Mouse (Mus musculus): ENCODE data around the gene Slc12a9.
A peak's percentile ranks its signal among the peaks of the same experiment; 100 is the strongest.
"Not testable (repeated sequence)": the region's sequence is repeated elsewhere in the genome, so short reads cannot be mapped to it uniquely, and the experiment has no call there.

The Slc12a9 gene

GRCm38 (mm10) chr5:137287953-137288743, 45.2 kb downstream of the Slc12a9 start:
- DNase-seq (ENCODE audit: low spot score in 2 of 2): peak in 1 of 2 experiments; percentile 35

DNA sequence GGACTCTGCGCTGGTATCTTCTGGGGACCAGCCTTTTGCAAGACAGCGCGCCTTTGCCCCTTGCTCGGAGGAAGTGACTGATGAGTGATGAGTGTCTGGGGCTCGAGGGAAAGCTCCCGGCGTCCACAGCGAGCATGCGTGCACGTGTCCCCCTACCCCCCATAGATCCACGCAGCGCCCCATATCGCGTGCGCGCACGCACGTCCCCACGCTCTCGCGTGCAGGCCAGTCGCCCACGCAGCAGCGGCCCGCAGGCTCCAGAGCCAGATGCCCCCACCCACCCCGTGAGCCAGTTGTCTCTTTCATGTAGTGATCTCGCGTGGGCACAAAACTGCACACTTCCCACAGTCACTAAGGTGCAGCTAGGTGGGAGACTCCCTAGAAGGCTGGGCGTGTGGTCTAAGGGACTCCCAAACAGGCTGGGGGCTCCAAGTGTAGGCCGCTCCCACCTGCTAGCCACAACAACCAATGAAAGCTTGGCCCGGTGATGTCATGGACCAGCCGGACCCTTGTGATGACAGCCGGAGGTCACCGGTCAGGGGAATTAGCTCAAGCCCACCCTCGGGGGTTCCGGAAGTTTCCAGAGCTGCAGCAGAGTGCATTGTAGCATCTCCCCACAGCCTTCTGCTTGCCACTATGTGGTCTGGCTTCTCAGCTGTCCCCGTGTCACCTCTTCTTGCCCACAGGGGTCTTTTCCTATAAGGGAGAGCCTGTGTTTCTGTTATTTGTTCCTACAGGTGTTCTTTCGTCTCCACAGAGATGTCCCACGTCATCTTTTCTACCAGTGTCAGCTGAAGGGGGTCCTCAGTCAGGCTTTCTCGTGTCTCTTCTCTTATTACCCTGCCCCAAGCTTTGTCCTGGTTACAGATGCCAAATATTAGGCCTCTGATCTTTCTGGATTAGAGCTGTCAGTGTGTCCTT, 46.1 kb downstream of the Slc12a9 start, which contains the start of gene Ache:
Ache (plus strand) TSS at position 488 of the 921 bp plus-strand sequence.
- peak in 1 of 2 experiments; percentile 23 for DNase-seq (ENCODE audit: low spot score in 2 of 2)

- peak; percentile 83 to 90 for DNase-seq (ENCODE audit: low spot score in 2 of 2)
Measured at GRCm38 (mm10) chr5:137286655-137287031, 46.8 kb downstream of the Slc12a9 start.

DNA sequence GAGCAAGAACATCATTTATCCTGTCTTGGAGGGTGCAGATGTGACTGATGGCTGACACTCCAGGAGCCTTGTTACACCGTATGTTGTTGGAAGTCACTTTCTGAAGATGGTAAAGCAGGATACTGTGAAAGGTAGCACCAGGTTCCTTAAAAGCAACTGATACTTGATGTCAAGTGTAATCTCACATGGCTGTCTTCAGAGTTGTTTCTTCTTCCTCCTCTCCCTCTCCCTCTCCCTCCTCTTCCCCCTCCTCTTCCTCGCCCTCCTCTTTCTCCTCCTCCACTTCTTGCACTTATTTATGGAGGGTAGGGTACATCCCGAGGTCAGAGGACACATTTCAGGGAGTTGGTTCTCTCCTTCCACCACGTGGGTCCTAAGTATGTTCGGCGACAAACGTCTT, 47.4 kb downstream of the Slc12a9 start:
- no peak for DNase-seq (ENCODE audit: low spot score in 2 of 2)

DNA sequence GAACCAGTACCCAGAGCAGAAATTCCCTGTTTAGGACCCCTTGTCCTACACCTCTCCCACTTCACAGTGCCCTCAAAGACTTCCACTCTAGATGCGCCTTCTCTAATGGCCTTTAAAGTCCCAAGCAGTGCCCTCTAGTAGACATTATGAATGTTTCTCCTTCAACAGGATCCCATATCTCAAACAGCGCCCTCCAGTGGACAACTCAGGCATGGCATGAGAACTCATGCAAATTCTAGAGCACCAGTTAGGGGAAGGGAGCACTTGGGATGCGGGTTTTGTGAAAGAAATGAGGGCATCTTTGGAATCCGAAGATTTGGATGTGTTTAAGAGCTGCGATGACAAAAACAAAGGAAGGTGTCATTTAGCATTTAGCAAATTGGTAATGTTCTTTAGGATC, 48.4 kb downstream of the Slc12a9 start:
- DNase-seq (ENCODE audit: low spot score in 2 of 2): peak; percentile 40 to 70

GRCm38 (mm10) chr5:137284411-137284810, 49.0 kb downstream of the Slc12a9 start:
- DNase-seq (ENCODE audit: low spot score in 2 of 2): not testable (repeated sequence)

GRCm38 (mm10) chr5:137277360-137278342, 55.7 kb downstream of the Slc12a9 start:
- DNase-seq (ENCODE audit: low spot score in 2 of 2): no peak

DNA sequence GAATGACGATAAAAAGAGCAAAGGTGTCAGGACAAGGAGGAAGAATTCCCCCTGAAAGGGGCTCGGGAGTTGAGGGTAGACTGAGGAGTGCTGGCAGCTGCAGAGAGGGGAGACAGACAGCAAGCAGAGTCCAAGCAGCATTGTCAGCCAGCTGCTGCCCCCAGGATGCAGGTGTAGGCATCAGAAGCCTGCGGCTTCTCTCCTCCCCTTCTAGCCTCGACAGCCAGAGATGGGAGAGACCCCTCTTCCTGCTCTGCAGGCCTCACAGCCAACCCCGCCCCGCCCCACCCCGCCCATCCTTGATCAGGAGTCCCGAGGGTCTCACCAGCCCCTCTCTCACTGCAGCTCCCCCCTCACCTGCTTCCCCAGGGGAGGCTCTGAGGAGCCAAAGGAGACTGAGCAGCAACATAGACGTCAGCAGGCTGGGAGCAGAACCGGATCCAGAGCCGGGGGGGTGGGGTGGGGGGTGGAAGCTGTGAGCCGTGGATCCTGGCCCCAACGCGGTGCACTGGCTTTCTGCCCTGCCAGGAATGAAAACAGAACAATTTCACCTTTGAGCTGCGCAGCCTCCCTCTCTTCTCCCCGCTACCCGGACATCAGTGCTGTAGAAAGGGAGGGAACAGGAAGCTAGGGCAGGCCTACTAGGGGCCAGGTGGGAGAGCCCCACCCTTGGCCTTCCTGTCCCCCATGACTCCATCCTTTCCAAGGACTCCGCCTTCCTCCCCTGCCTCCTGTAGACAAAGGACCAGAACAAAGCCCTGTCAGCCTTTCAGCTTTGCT, 65.1 kb downstream of the Slc12a9 start:
- no peak for DNase-seq (ENCODE audit: low spot score in 2 of 2)

- no peak for DNase-seq (ENCODE audit: low spot score in 2 of 2)
Measured at GRCm38 (mm10) chr5:137264787-137265186, 68.6 kb downstream of the Slc12a9 start.

All from spleen, postnatal 14 days (tissue).